Mouse (Mus musculus): ENCODE measurements around the gene Wdr74.

DNA sequence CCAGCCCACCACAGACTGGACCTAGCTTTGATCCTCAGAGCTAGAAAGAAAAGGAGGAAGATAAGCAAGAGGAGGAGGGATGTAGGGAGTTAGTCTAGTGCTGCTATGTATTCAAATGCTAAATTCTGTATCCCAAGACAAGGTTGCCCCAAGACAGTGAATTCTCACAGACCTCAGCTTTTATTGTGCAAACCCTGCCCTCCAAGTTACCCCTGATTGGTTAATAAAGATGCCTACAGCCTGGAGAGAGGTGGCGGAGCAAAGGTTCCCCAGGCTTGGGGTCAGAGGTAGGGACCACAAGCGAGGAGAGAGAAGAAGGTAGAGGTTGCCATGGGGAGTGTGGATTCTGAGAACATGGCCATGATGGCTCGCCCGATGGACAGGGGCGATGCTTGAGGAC, 42.9 kb upstream of the Wdr74 start:
- TF ChIP-seq CTCF (IDR thresholded peaks at IDR 0.05; ENCODE audit: low read depth, low read length) (no peak), POLR2A (IDR thresholded peaks at IDR 0.05; ENCODE audit: extremely low read depth, insufficient read depth, low read length) (no peak)

All from liver, adult 2 months (tissue).